Mouse (Mus musculus) left cerebral cortex, adult 9 months (tissue): Measurements from ENCODE around the gene Olfr1417.
"Not testable (repeated sequence)": the region's sequence is repeated elsewhere in the genome, so short reads cannot be mapped to it uniquely, and the experiment has no call there.

ENCODE experiments used
- DNase-seq, 2 experiments: peaks; one replicate each; pipeline ENCODE4 v3.0.0; 2022; ENCODE audit warnings: low spot score in 2 of 2

Olfr1417 gene

GRCm38 (mm10) chr19:11839119-11839518 is at the start of gene Olfr1417:
Gene Olfr1417, minus strand, starts transcription at chr19:11839219.
- no peak for DNase-seq

GRCm38 (mm10) chr19:11886265-11886664 is 47.2 kb upstream of the Olfr1417 start, which contains the start of gene Olfr1420:
Gene Olfr1420, plus strand, starts transcription at chr19:11886565.
- no peak for DNase-seq

DNA sequence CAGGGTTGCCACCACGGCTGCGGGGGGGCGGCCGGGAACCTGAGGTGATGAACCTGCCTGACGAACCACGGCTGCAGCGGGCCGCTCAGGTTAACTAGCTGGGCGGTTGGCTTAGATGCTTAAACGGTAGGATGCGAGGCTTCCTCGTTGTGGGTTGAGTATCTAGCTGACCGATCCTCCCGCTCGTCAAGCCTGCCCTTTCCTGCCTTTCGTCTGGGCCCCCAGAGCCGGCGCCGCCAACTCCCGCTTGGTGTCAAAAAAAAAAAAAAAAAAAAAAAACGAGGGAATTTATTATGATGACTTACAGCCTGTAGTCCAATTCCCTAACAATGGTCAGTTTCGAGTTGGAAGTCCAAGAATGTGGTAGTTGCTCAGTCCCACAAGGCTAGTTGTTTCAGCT is 39.4 kb upstream of the Olfr1417 start:
- not testable (repeated sequence) for DNase-seq

DNA sequence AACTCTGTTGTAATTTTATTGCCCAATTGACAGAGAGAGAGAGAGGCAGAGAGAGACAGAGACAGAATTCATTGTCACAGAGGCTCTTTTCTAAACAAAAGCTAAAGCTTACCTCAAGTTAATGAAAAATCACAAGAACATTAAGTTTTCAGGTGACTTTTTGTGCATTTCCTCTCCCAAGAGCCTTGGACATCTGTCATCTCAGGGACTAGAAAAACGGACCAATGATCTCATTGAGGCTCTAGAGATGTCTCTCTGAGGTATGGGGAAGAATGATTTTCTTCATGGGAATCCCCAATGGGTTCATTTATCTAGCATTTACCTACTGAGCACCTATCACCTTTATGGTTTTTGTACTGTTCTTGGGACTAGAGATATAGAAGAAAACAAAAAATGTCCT is 36.0 kb upstream of the Olfr1417 start, which contains the start of gene Olfr1419:
Gene Olfr1419 (minus strand): TSS at position 101 of the 400 bp plus-strand sequence.
- no peak for DNase-seq

- no peak for DNase-seq
Observed at GRCm38 (mm10) chr19:11867837-11868236, 28.8 kb upstream of the Olfr1417 start.

DNA sequence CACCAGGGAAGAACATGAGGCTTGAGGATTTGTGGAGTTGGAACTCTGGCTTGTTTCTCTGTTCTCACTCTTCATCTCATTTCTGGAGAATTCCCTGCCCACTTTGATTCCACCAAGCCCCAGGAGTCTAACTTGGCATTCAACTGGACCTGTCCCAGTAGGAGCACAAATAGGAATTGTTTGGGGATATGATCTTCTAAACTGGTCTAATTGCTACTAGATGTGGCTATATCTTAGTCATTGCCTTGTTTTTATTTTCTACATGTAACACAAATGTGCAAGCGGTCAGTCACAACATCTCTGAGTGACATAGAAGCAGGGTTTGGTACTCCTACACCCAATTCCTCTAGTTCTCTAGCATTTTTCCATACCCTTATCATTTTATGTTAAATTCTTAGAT is 21.9 kb upstream of the Olfr1417 start, which contains the start of gene Olfr1418:
Gene Olfr1418 (minus strand): TSS at position 101 of the 400 bp plus-strand sequence.
- DNase-seq = no peak

DNA sequence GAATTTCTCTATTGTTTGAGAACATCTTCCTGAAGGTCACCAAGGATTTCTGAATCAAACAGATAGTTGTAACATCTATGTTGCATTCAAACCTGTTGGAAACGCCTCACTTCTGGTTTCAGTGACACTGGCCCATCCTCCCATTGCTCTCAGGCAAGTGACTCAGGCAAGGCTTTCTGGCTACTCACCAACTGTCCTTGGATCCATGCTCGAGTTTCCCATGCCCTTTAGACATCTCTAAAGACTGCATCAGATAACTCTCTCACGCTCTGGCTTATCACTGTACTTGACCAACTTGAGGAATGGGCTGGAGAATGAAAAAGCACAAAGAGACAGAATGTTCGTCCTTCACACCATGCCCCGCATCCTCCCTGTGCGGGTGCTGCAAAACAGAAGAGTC is 17.5 kb upstream of the Olfr1417 start:
- DNase-seq = no peak

- DNase-seq = no peak
Observed at GRCm38 (mm10) chr19:11854821-11855220, 15.8 kb upstream of the Olfr1417 start.

DNA sequence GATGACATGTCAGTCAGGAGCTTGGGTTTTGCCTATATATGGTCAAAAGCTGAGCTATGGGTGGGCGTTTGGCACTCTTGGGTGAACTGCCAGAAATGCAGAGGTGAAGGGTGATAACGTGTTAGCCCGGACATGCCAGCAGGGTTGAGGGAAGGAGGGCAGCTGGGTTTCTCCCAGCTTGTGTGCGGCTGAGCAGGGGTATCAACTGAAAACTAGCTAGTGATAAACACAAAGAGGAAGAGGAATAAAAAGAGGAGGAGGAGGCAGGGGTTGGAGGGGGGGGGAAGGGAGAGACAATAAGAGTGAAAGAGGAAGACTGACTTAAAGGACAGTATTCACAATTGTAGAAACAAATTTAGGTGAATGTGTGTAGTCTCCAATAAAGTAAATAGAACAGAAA is 13.6 kb upstream of the Olfr1417 start:
- no peak for DNase-seq

DNA sequence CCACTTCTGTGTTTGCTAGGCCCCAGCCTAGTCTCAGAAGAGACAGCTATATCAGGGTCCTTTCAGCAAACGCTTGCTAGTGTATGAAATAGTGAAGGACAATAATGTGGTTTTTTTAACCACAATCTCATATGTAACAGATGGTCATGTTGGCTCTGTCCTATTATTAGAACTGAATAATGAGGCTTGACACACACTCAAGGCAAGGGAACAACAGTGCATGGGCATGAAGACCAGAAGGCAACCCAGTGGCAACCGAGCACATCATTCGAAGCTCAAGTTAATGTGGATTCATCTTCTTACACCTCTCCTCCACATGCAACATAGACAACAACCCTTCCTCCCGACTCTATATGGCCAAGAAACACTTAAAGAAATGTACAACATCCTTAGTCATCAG is 7.3 kb upstream of the Olfr1417 start:
- DNase-seq = peak in 1 of 2 experiments; percentile 2

GRCm38 (mm10) chr19:11823346-11824065 is 15.5 kb downstream of the Olfr1417 start:
- no peak for DNase-seq

DNA sequence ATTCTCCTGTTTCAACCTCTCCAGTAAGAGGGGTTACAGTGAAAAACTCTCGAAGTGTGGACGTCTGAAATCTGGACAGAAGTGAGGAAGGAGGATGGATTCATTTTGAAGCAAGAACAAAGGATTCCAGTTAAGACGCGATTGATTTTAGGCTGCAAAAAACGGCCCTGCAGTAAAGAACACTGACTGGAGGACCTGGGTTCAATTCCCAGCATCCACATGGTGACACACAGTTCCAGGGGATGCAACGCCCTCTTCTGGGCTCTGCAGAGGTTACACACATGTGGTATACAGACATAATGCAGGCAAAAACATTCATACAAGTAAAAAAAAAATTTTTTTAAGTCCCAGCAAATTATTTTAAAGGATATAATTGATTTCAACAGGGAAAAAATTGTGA is 18.8 kb downstream of the Olfr1417 start:
- DNase-seq = no peak

DNA sequence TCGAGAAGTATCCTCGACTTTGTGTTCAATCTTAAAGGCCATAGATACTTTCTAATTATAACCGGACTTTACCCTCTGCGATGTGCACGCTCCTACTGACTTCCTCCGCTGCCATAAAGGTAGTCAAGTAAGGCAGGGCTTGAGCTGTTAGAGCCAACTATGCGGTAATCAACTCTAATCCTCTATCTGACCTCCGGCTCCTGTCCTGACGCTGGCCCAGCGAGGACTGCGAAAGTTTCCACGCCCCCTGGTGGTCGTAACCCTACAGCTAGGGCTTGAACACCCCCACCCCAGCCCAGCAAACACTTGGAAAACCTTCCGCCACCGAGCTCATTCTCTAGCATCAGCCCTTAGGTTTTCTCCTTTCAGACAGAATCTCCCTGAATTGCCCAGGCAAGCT is 19.2 kb downstream of the Olfr1417 start:
- DNase-seq = peak in 1 of 2 experiments; percentile 47

- DNase-seq = no peak
Observed at GRCm38 (mm10) chr19:11819143-11819700, 19.8 kb downstream of the Olfr1417 start, which contains the start of gene Stx3. Gene Stx3, minus strand, starts transcription at chr19:11819403.

GRCm38 (mm10) chr19:11818199-11819142 is 20.5 kb downstream of the Olfr1417 start:
- DNase-seq = peak in 1 of 2 experiments; percentile 43

- DNase-seq = no peak
Observed at GRCm38 (mm10) chr19:11817586-11817985, 21.4 kb downstream of the Olfr1417 start.

DNA sequence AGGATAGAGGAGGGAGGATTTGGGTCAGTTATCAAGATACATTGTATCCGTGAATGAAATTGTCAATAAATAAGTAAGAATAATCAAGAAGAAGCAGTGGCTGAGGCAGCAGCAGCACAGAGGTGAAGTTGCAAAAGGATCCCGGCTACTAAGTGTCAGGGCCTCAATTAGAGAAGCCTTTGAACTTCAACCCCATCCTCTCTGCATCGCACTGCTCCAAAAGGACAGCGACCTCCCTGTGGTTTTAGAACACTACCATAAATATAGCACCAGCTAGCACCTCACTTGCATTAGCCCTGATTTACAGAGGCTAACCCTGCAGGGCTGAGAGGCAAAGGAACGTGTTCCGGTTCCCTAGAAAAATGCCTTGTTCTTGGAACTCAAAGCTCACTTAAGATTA is 22.3 kb downstream of the Olfr1417 start:
- DNase-seq = no peak

- DNase-seq = no peak
Observed at GRCm38 (mm10) chr19:11814742-11815333, 24.2 kb downstream of the Olfr1417 start.

DNA sequence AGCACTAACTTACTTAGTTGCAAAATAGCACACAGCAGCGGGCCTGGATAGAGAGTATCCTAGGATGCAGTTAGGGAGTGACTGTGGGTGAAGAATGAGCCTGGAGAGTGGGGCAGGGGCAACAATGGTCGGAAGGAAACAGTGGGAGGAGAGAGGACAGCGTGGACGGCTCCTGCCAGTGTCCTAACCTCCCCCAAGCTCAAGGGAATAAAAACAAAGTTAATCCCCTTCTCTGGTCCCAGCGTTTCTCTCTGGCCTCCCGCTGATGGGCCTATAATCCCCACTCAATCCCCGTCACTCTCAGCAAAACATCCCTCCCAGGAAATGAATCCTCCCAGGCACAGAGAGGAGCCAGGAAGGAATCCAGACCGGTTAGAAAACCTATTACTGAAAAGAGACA is 25.4 kb downstream of the Olfr1417 start:
- DNase-seq = no peak

DNA sequence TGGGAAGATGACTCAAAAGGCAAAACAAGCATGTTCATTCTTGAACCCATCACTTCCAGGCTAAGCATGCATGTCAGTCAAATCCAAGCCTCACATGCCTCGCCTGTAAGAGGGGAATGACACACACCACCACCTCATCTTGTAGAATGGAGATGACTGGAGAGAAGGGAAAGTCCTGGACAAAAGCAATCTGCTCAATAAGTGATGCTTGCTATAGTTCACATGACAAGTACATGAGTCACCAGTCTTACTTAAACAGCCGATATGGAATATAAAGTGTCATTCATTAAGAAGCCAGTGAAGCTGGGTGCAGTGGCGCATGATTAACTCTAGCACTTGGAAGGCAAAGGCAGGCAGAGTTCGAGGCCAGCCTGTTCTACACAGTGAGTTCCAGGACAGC is 25.9 kb downstream of the Olfr1417 start:
- no peak for DNase-seq

DNA sequence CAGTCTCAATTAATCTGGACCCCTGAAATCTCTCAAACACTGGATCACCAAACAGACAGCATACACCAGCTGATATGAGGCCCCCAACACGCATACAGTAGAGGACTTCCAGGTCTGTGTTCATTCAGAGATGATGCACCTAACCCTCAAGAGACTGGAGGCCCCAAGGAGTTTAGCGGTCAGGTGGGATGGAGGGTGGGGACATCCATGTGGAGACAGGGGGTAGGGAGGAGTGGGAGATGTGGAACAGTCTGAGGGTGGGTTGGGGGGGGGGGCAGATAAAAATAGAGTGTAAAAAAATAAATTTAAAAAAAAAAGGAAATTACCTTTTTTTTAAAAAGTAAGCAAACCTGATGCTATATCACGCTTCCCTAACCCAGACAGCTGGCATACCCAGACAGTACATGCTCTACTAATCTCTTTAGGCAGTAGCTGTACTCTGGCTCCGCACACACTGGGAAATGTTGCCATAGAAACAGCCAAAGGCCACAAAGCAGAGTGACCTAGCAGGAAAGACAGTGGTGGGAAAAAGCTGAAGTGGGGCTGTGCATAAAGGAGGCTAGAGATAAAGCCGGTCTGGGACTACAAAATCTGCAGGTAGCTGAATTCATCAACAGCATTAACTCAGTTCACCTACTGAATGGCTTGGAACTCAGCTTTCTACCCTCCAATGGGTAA is 27.2 kb downstream of the Olfr1417 start:
- DNase-seq = no peak
